Mouse (Mus musculus) spleen, adult 2 months (tissue): Measurements from ENCODE around the gene Ngrn. TPM values are rescaled to one million over a fixed set of nuclear protein-coding genes. Genes with fewer than 3 reads are reported as not detected.

Source experiments
- DNase-seq, 2 experiments: peaks; one replicate each; pipeline versions ENCODE4 v3.0.0 to v3.0.0-alpha.2; 2012 to 2021; ENCODE audit warnings: low spot score in 2 of 2, low read depth in 1 of 2
- H3K27ac ChIP-seq: fragments of 200-500 bp; 2 replicates; pipeline ENCODE4 v1.5.1; 2012; ENCODE audit warnings: low read length, inconsistent platforms; ENCODE audit not compliant: insufficient read depth
- H3K27me3 ChIP-seq: fragments of 200-500 bp; 2 replicates; pipeline ENCODE4 v1.6.1; 2012; ENCODE audit warnings: mild to moderate bottlenecking, moderate library complexity, low read length, inconsistent platforms; ENCODE audit not compliant: control insufficient read depth, insufficient read depth
- H3K36me3 ChIP-seq: fragments of 200-500 bp; 2 replicates; pipeline ENCODE4 v1.6.1; 2012; ENCODE audit warnings: mild to moderate bottlenecking, low read length, inconsistent platforms; ENCODE audit not compliant: control insufficient read depth, insufficient read depth
- H3K4me1 ChIP-seq: fragments of 200-500 bp; 2 replicates; pipeline ENCODE4 v1.6.1; 2011; ENCODE audit warnings: inconsistent platforms; ENCODE audit not compliant: control insufficient read depth, insufficient read depth, insufficient read length
- H3K4me3 ChIP-seq: fragments of 200-500 bp; 2 replicates; pipeline ENCODE4 v1.5.1; 2011; ENCODE audit warnings: mild to moderate bottlenecking, inconsistent platforms; ENCODE audit not compliant: insufficient read depth, insufficient read length; ENCODE audit errors: extremely low read depth
- CTCF ChIP-seq: fragments of 200-500 bp; IDR thresholded peaks from 2 replicates; pipeline ENCODE4 v1.5.1; 2011; ENCODE audit warnings: mild to moderate bottlenecking, inconsistent platforms; ENCODE audit not compliant: insufficient read depth, insufficient read length, insufficient replicate concordance; ENCODE audit errors: extremely low read depth
- POLR2A ChIP-seq: fragments of 200-500 bp; IDR thresholded peaks from 2 replicates; pipeline ENCODE4 v1.6.1; 2011; ENCODE audit warnings: low read depth, low read length, inconsistent platforms
- WGBS: fragments of 180-500 bp; shearing (Covaris S2); methylation state at CpG from one replicate; pipeline ENCODE4 v1.1.7; 2018; 5-methylcytosine and 5-hydroxymethylcytosine counted together
- polyA plus RNA-seq: library from polyadenylated mRNA; depleted of rRNA; stranded (reverse); fragments of >200 nt; gene quantifications from 2 replicates; pipeline ENCODE4 v1.2.3, GENCODE M21; 2012

Gene Ngrn
- polyA plus RNA-seq, 1 experiment: 14.9 TPM

DNA sequence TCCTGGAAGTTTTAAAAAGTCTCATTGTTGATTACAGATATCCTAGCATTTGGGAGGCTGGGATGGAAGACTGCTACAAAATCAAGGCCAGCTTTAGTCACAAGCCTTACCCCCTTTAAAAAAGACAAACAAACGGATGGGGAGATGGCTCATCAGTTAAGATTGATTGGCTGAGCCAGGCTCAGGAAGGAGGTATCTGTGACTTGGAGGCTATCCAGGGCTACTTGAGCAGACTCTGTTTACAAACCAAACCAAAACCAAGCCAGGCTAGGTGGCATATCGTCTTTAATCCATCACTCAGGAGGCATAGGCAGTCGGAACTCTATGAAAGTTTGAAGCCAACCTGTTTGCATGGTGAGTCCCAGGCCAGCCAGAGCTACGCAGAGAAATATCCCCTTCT, 19.4 kb upstream of the Ngrn start:
- no peak for DNase-seq

GRCm38 (mm10) chr7:80244851-80245250, 16.2 kb upstream of the Ngrn start:
- DNase-seq: no peak
- Histone ChIP-seq H3K36me3 (peaks cover 2% of the 10 kb centered on the region; the same call in 1 of the 2 replicates), H3K4me1 (no peaks in the 10 kb centered on the region), H3K4me3 (no peak overlapping the region), H3K27me3 (no peaks in the 10 kb centered on the region), H3K27ac (no peak overlapping the region)
- WGBS: 100% methylated on average over 4 of the region's 4 CpGs
- TF ChIP-seq POLR2A: no peak
- TF ChIP-seq CTCF: no peak

More for the DNA sequence above, 19.4 kb upstream of the Ngrn start:
- H3K36me3 ChIP-seq: peaks cover 19% of the 10 kb centered on the region
- no peak overlapping the region for H3K27ac ChIP-seq
- no peaks in the 10 kb centered on the region for H3K4me1 ChIP-seq
- 88% methylated on average over 4 of the region's 4 CpGs for WGBS
- no peak overlapping the region for H3K4me3 ChIP-seq
- no peaks in the 10 kb centered on the region for H3K27me3 ChIP-seq
- TF ChIP-seq POLR2A (no peak), CTCF (no peak)

DNA sequence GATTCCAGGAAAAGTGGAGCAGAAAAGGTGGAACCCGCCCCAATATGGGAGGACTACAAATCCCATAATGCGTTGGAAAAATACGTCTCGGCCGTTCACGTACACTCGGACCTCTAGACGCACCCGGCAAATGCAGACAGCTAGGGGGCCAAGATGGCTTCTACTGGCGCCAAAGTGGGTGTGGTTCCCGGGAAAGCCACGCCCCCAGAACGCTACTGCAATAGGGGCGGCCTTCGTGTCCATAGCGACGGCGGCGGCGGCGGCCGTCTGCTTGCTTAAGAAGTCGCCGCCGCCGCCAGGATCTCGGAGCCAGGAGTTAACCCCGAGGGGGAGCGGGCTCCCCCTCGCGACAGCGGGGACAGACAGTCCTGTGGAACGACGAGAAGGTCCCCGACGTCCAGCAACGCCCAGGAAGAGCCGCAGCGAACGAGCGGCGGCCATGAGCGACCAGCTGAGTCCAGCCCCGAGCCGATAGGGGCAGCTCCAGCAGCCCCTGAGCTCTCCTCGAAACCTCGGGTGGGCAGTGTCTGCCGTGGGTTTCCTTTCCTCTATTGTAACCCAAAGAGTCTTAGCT, 14.8 kb upstream of the Ngrn start, which contains the start of gene Ttll13:
Gene Ttll13, plus strand, starts transcription at position 229 of the 574 bp plus-strand sequence.
- Histone ChIP-seq H3K27me3 (no peaks in the 10 kb centered on the region), H3K4me3 (peak within 1 kb of the TSS; percentile 63), H3K27ac (peak within 1 kb of the TSS; percentile 49), H3K4me1 (no peaks in the 10 kb centered on the region), H3K36me3 (no peaks in the 10 kb centered on the region)
- under 1% methylated on average over 48 of the region's 48 CpGs for WGBS
- TF ChIP-seq CTCF (0 out of 2 replicates have a peak, but pooled peaks have one; percentile 15), POLR2A (no peak)
- peak; percentile 92 to 97 for DNase-seq

- Histone ChIP-seq H3K4me1 (no peaks in the 10 kb centered on the region), H3K36me3 (no peaks in the 10 kb centered on the region), H3K27ac (no peak overlapping the region), H3K27me3 (no peaks in the 10 kb centered on the region), H3K4me3 (no peak overlapping the region)
- WGBS: 17% methylated on average over 7 of the region's 7 CpGs
- TF ChIP-seq CTCF: no peak
- TF ChIP-seq POLR2A: no peak
- DNase-seq: no peak
Observed at GRCm38 (mm10) chr7:80246859-80247258, 14.2 kb upstream of the Ngrn start.

- Histone ChIP-seq H3K27ac (no peak overlapping the region), H3K36me3 (no peaks in the 10 kb centered on the region), H3K4me1 (no peaks in the 10 kb centered on the region), H3K4me3 (no peak overlapping the region), H3K27me3 (no peaks in the 10 kb centered on the region)
- no peak for DNase-seq
- TF ChIP-seq CTCF (no peak), POLR2A (no peak)
- 84% methylated on average over 7 of the region's 7 CpGs for WGBS
Observed at GRCm38 (mm10) chr7:80252437-80252836, 8.6 kb upstream of the Ngrn start.

DNA sequence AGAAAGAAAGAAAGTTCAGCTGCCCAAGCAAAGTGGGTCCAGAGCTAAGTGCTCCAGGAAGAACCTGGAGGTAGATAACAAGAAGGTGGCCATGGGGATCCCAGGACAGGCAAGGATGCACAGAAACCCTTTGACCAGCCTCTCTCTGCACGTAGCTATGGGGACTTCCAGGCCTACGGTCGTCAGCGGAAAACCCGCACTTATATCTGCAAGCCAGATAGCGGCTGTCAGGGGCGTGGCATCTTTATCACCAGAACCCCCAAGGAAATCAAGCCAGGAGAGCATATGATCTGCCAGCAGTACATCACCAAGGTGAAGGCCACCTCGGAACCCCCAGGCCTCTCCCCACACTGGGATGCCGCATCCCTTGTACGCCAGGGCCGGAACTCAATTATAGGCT, 8.1 kb upstream of the Ngrn start:
- WGBS: 92% methylated on average over 11 of the region's 11 CpGs
- Histone ChIP-seq H3K27ac (no peak overlapping the region), H3K4me1 (no peaks in the 10 kb centered on the region), H3K36me3 (no peaks in the 10 kb centered on the region), H3K4me3 (no peak overlapping the region), H3K27me3 (no peaks in the 10 kb centered on the region)
- TF ChIP-seq POLR2A (no peak), CTCF (no peak)
- DNase-seq: no peak

DNA sequence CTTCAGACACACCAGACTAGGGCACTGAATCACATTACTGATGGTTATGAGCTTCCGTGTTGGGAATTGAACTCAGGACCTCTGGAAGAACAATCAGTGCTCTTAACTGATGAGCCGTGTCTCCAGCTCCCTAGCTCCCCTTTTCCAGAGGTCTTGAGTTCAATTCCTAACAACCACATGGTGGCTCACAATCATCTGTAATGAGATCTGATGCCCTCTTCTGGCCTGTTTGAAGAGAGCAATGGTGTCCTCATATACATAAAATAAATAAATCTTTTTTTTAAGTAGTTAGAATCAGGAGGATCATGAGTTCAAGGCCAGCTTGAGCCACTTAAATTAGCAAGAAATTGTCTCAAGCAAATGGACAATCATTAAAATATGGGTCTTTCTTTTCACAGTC, 5.0 kb upstream of the Ngrn start:
- WGBS: 66% methylated on average over 2 of the region's 2 CpGs
- H3K4me3 ChIP-seq: no peak overlapping the region
- no peaks in the 10 kb centered on the region for H3K27me3 ChIP-seq
- H3K27ac ChIP-seq: no peak overlapping the region
- no peaks in the 10 kb centered on the region for H3K36me3 ChIP-seq
- H3K4me1 ChIP-seq: no peaks in the 10 kb centered on the region
- TF ChIP-seq POLR2A: no peak
- TF ChIP-seq CTCF: no peak
- no peak for DNase-seq
